In the genomic region with DNA sequence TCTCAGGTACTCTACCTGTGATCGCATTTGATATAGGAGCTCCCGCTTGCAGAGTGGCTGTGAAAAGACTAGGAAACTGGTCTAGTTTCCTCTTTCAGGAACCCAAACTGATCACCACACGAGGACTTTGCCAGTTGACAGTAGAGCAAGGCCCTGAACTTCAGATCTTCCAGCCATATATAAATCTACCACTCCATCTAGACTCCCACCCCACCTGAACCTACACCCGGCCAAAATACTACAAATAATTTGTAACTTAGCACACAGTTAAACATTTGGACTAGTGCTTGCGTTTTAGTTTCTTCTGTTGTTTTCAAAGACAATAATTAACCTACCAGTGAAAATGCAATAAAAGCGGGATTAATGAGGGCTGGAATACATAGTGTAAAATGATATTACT, we compare ENCODE assay signal across 9 mouse cellular contexts. TPM values are rescaled to one million over a fixed set of nuclear protein-coding genes. Genes with fewer than 3 reads are reported as not detected.
DNase-seq lines count a peak whose midpoint lies in the region; ATAC-seq and TF ChIP-seq lines count a peak whose summit lies in the region.
"Had no signal": no experiment of that assay in that cellular context is flagged by ENCODE, and none has a peak within 500 bp of the region (broad histone marks: within the 10 kb centered on the region; RNA-seq: fewer than 3 reads in every experiment).

No protein-coding gene starts in this region.

- peak overlapping the region; percentile 89 for H3K4me2 ChIP-seq in heart, embryonic 11.5 days
- peak overlapping the region; percentile 89 for H3K4me2 ChIP-seq in forebrain, embryonic 16.5 days (ENCODE audit: low read length)
- peak overlapping the region; percentile 75 for H3K4me2 ChIP-seq in liver, embryonic 15.5 days

- 77% methylated on average over 6 of the region's 6 CpGs for WGBS in heart, embryonic 11.5 days (ENCODE audit: insufficient replicate concordance)
- WGBS in forebrain, embryonic 16.5 days = 79% methylated on average over 6 of the region's 6 CpGs
- whole genome bisulfite sequencing in liver, embryonic 15.5 days (ENCODE audit: insufficient replicate concordance) = 74% methylated on average over 6 of the region's 6 CpGs

- no peak for DNase-seq in heart, adult 18-20 months
- DNase-seq in G1E (ENCODE audit: low spot score) = no peak
- no peak for DNase-seq in spleen, postnatal 10 days (ENCODE audit: low spot score in 2 of 2)
- no peak for DNase-seq in left cerebral cortex, postnatal 10 days (ENCODE audit: extremely low spot score in 1 of 2, low spot score in 2 of 2)
- DNase-seq in left cerebral cortex, adult 9 months (ENCODE audit: low spot score in 2 of 2) = no peak

- H3K27me3 ChIP-seq in heart, embryonic 11.5 days (ENCODE audit: control insufficient read depth, insufficient read depth, low read length) = no peaks in the 10 kb centered on the region; the same call in 1 of the 2 replicates
- H3K27me3 ChIP-seq in G1E (ENCODE audit: insufficient read depth, low read length) = peaks cover 8% of the 10 kb centered on the region
- H3K27me3 ChIP-seq in forebrain, embryonic 16.5 days (replicated peaks; ENCODE audit: control insufficient read depth, insufficient read depth, low read length) = no peaks in the 10 kb centered on the region; the same call in 1 of the 2 replicates
- peaks cover 9% of the 10 kb centered on the region for H3K27me3 ChIP-seq in liver, embryonic 15.5 days

- peaks cover 3% of the 10 kb centered on the region; the same call in 1 of the 2 replicates for H3K4me1 ChIP-seq in heart, embryonic 11.5 days (ENCODE audit: control insufficient read depth, insufficient read depth, low read length)
- peaks cover 23% of the 10 kb centered on the region for H3K4me1 ChIP-seq in G1E (ENCODE audit: insufficient read depth, low read depth, low read length)
- peaks cover 9% of the 10 kb centered on the region for H3K4me1 ChIP-seq in forebrain, embryonic 16.5 days (replicated peaks; ENCODE audit: control insufficient read depth, insufficient read depth, low read length)
- H3K4me1 ChIP-seq in liver, embryonic 15.5 days (replicated peaks) = peaks cover 21% of the 10 kb centered on the region

- H3K9me3 ChIP-seq in heart, embryonic 11.5 days (replicated peaks; ENCODE audit: control insufficient read depth, low read length) = no peaks in the 10 kb centered on the region
- H3K9me3 ChIP-seq in G1E (replicated peaks) = no peaks in the 10 kb centered on the region
- no peaks in the 10 kb centered on the region for H3K9me3 ChIP-seq in forebrain, embryonic 16.5 days (ENCODE audit: control insufficient read depth, low read length)
- H3K9me3 ChIP-seq in liver, embryonic 15.5 days (replicated peaks) = no peaks in the 10 kb centered on the region

- H3K4me3 ChIP-seq in heart, embryonic 11.5 days (ENCODE audit: low read depth, low read length) = peak overlapping the region; percentile 93; the same call in 1 of the 2 replicates
- H3K4me3 ChIP-seq in G1E (ENCODE audit: low read depth, low read length) = peak overlapping the region; percentile 88; the same call in 1 of the 2 replicates
- H3K4me3 ChIP-seq in forebrain, embryonic 16.5 days (replicated peaks; ENCODE audit: low read length) = peak overlapping the region; percentile 58
- H3K4me3 ChIP-seq in liver, embryonic 15.5 days (replicated peaks) = peak overlapping the region; percentile 76

- intact Hi-C loops in left cerebral cortex, postnatal 10 days (cut with DNase I) = no loop called here

- TF ChIP-seq CTCF in G1E (IDR thresholded peaks at IDR 0.05; ENCODE audit: low read depth, low read length) = no peak

- H3K27ac ChIP-seq in heart, embryonic 11.5 days (ENCODE audit: low read depth, low read length) = no peak overlapping the region
- no peak overlapping the region for H3K27ac ChIP-seq in forebrain, embryonic 16.5 days (ENCODE audit: low read length)
- H3K27ac ChIP-seq in liver, embryonic 15.5 days (replicated peaks) = no peak overlapping the region

- no peak for ATAC-seq in heart, embryonic 11.5 days (replicated peaks; ENCODE audit: insufficient number of reproducible peaks, low FRiP score, low TSS enrichment)
- no peak for ATAC-seq in G1E (ENCODE audit: extremely low read depth, insufficient number of reproducible peaks, low FRiP score, poor library complexity, severe bottlenecking)
- no peak for ATAC-seq in forebrain, embryonic 16.5 days
- ATAC-seq in liver, embryonic 15.5 days (ENCODE audit: insufficient read depth) = no peak

- no peak overlapping the region for H3K9ac ChIP-seq in heart, embryonic 11.5 days (ENCODE audit: low read depth, low read length)
- peak overlapping the region; percentile 68; the same call in 1 of the 2 replicates for H3K9ac ChIP-seq in forebrain, embryonic 16.5 days (replicated peaks; ENCODE audit: low read depth, low read length)
- no peak overlapping the region for H3K9ac ChIP-seq in liver, embryonic 15.5 days

- no peaks in the 10 kb centered on the region for H3K36me3 ChIP-seq in heart, embryonic 11.5 days (ENCODE audit: control insufficient read depth, insufficient read depth, low read length)
- peaks cover 20% of the 10 kb centered on the region for H3K36me3 ChIP-seq in G1E (replicated peaks)
- no peaks in the 10 kb centered on the region for H3K36me3 ChIP-seq in forebrain, embryonic 16.5 days (ENCODE audit: control insufficient read depth, insufficient read depth)
- peaks cover 3% of the 10 kb centered on the region; the same call in 1 of the 2 replicates for H3K36me3 ChIP-seq in liver, embryonic 15.5 days (replicated peaks)

RNA-seq across cellular contexts. Expression of a gene that starts 0.4 kb away (rescaled TPM):
- polyA plus RNA-seq in heart, embryonic 11.5 days (2014; fragmentation: Nextera tagmentation; extraction: Ambion mirVana) = 19.5 and 20.1 TPM in 2 replicates
- total RNA-seq in heart, adult 18-20 months (2021) = 1 to 10 TPM in 1 of 2 experiments, under 1 TPM in 1; 0.97 to 1.2 TPM
- total RNA-seq in G1E (2014; fragmentation: Nextera tagmentation) (30.8 and 32.5 TPM in 2 replicates), G1E (2017) (32.6 and 32.9 TPM in 2 replicates)
- 9.2 and 9.5 TPM in 2 replicates for polyA plus RNA-seq in G1E (2012)
- 10.8 and 11.5 TPM in 2 replicates for polyA plus RNA-seq in forebrain, embryonic 16.5 days (2015; fragmentation: Nextera tagmentation; extraction: Ambion mirVana)
- 8.9 and 9.2 TPM in 2 replicates for polyA plus RNA-seq in liver, embryonic 15.5 days (2015; fragmentation: Nextera tagmentation; extraction: Ambion mirVana)
- 1 to 10 TPM; 1.3 TPM for total RNA-seq in left cerebral cortex, postnatal 10 days (2021)

RNA-seq across cellular contexts. Expression of a gene that starts 43.9 kb away (rescaled TPM):
- 225 and 286 TPM in 2 replicates for polyA plus RNA-seq in heart, embryonic 11.5 days (2014; fragmentation: Nextera tagmentation; extraction: Ambion mirVana)
- 100 to 1,000 TPM; 144 to 150 TPM for total RNA-seq in heart, adult 18-20 months (2021)
- total RNA-seq in G1E (2014; fragmentation: Nextera tagmentation) = not detected in 2 replicates
- total RNA-seq in G1E (2017) = 0.23 and 0.60 TPM in 2 replicates
- not detected in 2 replicates for polyA plus RNA-seq in G1E (2012)
- 221 and 296 TPM in 2 replicates for polyA plus RNA-seq in forebrain, embryonic 16.5 days (2015; fragmentation: Nextera tagmentation; extraction: Ambion mirVana)
- polyA plus RNA-seq in liver, embryonic 15.5 days (2015; fragmentation: Nextera tagmentation; extraction: Ambion mirVana) = 0.98 and 1.1 TPM in 2 replicates
- total RNA-seq in left cerebral cortex, postnatal 10 days (2021) = 1,000 to 10,000 TPM; 1,340 to 1,419 TPM

RNA-seq across cellular contexts. Expression of a gene that starts 56.7 kb away (rescaled TPM):
- polyA plus RNA-seq in heart, embryonic 11.5 days (2014; fragmentation: Nextera tagmentation; extraction: Ambion mirVana) = not detected in 2 replicates
- total RNA-seq in heart, adult 18-20 months (2021) = not detected
- total RNA-seq in G1E (2014; fragmentation: Nextera tagmentation) = not detected in 2 replicates
- 0.22 TPM in 1 of 2 replicates, not detected in the other for total RNA-seq in G1E (2017)
- not detected in 2 replicates for polyA plus RNA-seq in G1E (2012)
- not detected in 2 replicates for polyA plus RNA-seq in forebrain, embryonic 16.5 days (2015; fragmentation: Nextera tagmentation; extraction: Ambion mirVana)
- polyA plus RNA-seq in liver, embryonic 15.5 days (2015; fragmentation: Nextera tagmentation; extraction: Ambion mirVana) = not detected in 2 replicates
- total RNA-seq in left cerebral cortex, postnatal 10 days (2021) = not detected
- polyA plus RNA-seq: kidney, adult 2 months had no signal

Comparison
In these comparisons a context has a peak if more than half of its experiments do, and no peak if none do; other contexts are left out.
1. RNA of a gene that starts 43.9 kb away (polyA plus RNA-seq): 221 to 296 TPM in forebrain, embryonic 16.5 days and 225 to 286 TPM in heart, embryonic 11.5 days; 0.98 to 1.1 TPM in liver, embryonic 15.5 days and not detected in G1E; every median in the first group is over 100 times any median in the second.
2. Peak in every context shown above with its lines, with median percentiles within 50 percentile points of each other: H3K4me2 ChIP-seq and H3K4me3 ChIP-seq.